Mouse (Mus musculus) heart, adult 2 months (tissue): Measurements from ENCODE around the gene Tmub1. TPM values are rescaled to one million over a fixed set of nuclear protein-coding genes. Genes with fewer than 3 reads are reported as not detected.
A peak's percentile ranks its signal among the peaks of the same experiment; 100 is the strongest.

ENCODE experiments used
- DNase-seq, 2 experiments: peaks; one replicate each; pipeline ENCODE4 v3.0.0; 2021
- H3K27ac ChIP-seq: fragments of 200-600 bp; 2 replicates; pipeline ENCODE4 v1.8.1; 2022
- H3K27me3 ChIP-seq: fragments of 200-500 bp; 2 replicates; pipeline ENCODE4 v1.6.1; 2012; ENCODE audit warnings: mild to moderate bottlenecking, low read length, inconsistent platforms, mixed read lengths; ENCODE audit not compliant: control insufficient read depth, insufficient read depth
- H3K36me3 ChIP-seq: fragments of 200-500 bp; 2 replicates; pipeline ENCODE4 v1.6.1; 2012; ENCODE audit warnings: low read length, inconsistent platforms; ENCODE audit not compliant: control insufficient read depth, insufficient read depth
- H3K4me1 ChIP-seq: fragments of 200-500 bp; 2 replicates; pipeline ENCODE4 v1.6.1; 2011; ENCODE audit warnings: low read length; ENCODE audit not compliant: control insufficient read depth, insufficient read depth
- H3K4me3 ChIP-seq: fragments of 200-600 bp; 2 replicates; pipeline ENCODE4 v1.8.1; 2022
- H3K79me2 ChIP-seq: fragments of 200-500 bp; replicated peaks from 2 replicates; pipeline ENCODE4 v1.6.1; 2012; ENCODE audit warnings: mild to moderate bottlenecking, inconsistent platforms, low read length, moderate library complexity, mixed read lengths; ENCODE audit not compliant: control insufficient read depth, insufficient read depth
- H3K9ac ChIP-seq: fragments of 200-500 bp; 2 replicates; pipeline ENCODE4 v1.6.1; 2012; ENCODE audit warnings: low read depth, mild to moderate bottlenecking, control low read depth, inconsistent platforms, low read length, mixed read lengths
- CTCF ChIP-seq: fragments of 200-600 bp; IDR thresholded peaks from 2 replicates; pipeline ENCODE4 v1.8.1; 2022; ENCODE audit warnings: antibody characterized with exemption, mild to moderate bottlenecking, moderate library complexity
- EP300 ChIP-seq: fragments of 200-500 bp; IDR thresholded peaks from 2 replicates; pipeline ENCODE4 v1.6.1; 2011; ENCODE audit warnings: low read depth, low read length, control low read depth; ENCODE audit not compliant: insufficient read depth
- POLR2A ChIP-seq: fragments of 200-500 bp; IDR thresholded peaks from 2 replicates; pipeline ENCODE4 v1.6.1; 2011; ENCODE audit warnings: mild to moderate bottlenecking, low read depth, low read length, control low read depth; ENCODE audit not compliant: insufficient read depth
- WGBS: fragments of 180-500 bp; shearing (Covaris S2); methylation state at CpG from one replicate; pipeline ENCODE4 v1.1.7; 2018; 5-methylcytosine and 5-hydroxymethylcytosine counted together
- intact Hi-C: fragments of 180-260 bp; cut with DNase I; formaldehyde crosslinking; loops from one replicate; pipeline ENCODE4 v1.15.1; 2025
- long read RNA-seq: library from polyadenylated mRNA; stranded (forward); transcript quantifications from one replicate; pipeline ENCODE4 v2.0.0, GENCODE M21; 2021
- polyA plus RNA-seq: library from polyadenylated mRNA; depleted of rRNA; stranded (reverse); fragments of >200 nt; gene quantifications from 2 replicates; pipeline ENCODE4 v1.2.3, GENCODE M21; 2012; rRNA removed
- total RNA-seq, 2 experiments: library from RNA; stranded (reverse); gene quantifications; 2 replicates each; pipeline ENCODE4 v1.2.3; 2021

Gene Tmub1
- total RNA-seq (10 to 100 TPM; 10.4 to 13.9 TPM), polyA plus RNA-seq (28.5 and 34.0 TPM in 2 replicates)
- long read RNA-seq, transcript Tmub1-201 (3 exons, 1,333 nt) = major isoform, 17 of 17 reads
- long read RNA-seq, partial matches to known transcripts = 0 of 17 reads
- long read RNA-seq, other reads (novel, unspliced or antisense) = 0 of 17 reads

GRCm38 (mm10) chr5:24447624-24448298 lies at the start of gene Tmub1:
Tmub1 (minus strand) TSS chr5:24447854.
- H3K9ac ChIP-seq = peak within 1 kb of the TSS; percentile 79
- H3K4me3 ChIP-seq = peak within 1 kb of the TSS; percentile 58
- TF ChIP-seq CTCF (no peak), POLR2A (0 out of 2 replicates have a peak, but pooled peaks have one; percentile 25)
- peak; percentile 88 to 89 for DNase-seq
- H3K27me3 ChIP-seq = no peaks in the 10 kb centered on the region
- intact Hi-C loops = loop anchor here (10.0 kb wide), 1 partner anchor 387 kb away; no protein-coding TSS in a partner anchor
- no peaks in the 10 kb centered on the region for H3K36me3 ChIP-seq
- peaks cover 3% of the 10 kb centered on the region; the same call in 1 of the 2 replicates for H3K4me1 ChIP-seq
- peak within 1 kb of the TSS; percentile 81 for H3K27ac ChIP-seq
- no peaks in the 10 kb centered on the region for H3K79me2 ChIP-seq
- WGBS = 3% methylated on average over 34 of the region's 34 CpGs

DNA sequence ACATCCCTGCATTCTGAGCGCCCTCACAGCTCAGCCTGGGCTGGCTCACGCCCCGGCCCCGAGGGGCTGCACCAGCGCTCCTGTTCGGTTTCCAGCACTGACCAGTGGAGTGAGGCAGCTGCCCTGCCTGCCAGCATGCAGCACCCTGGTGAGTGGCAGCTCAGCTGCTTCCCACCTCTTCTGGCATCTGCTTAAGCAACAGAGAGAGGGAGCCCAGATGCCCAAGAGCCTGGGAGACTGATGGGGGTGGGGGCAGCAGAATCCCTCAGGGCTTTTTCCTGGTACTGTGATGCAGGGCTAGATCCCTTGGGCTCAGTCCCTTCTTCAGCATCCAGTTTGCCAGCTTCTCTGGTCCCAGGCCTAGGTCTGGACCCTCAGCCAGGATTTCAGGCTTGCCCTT lies 49.1 kb upstream of the Tmub1 start:
- no peaks in the 10 kb centered on the region for H3K79me2 ChIP-seq
- no peak overlapping the region for H3K4me3 ChIP-seq
- intact Hi-C loops = no loop called here
- H3K4me1 ChIP-seq = no peaks in the 10 kb centered on the region
- H3K36me3 ChIP-seq = no peaks in the 10 kb centered on the region
- no peak overlapping the region for H3K9ac ChIP-seq
- H3K27me3 ChIP-seq = no peaks in the 10 kb centered on the region
- no peak overlapping the region for H3K27ac ChIP-seq
- no peak for TF ChIP-seq CTCF
- TF ChIP-seq EP300 = no peak
- TF ChIP-seq POLR2A = no peak
- no peak for DNase-seq
- WGBS = 79% methylated on average over 6 of the region's 6 CpGs

DNA sequence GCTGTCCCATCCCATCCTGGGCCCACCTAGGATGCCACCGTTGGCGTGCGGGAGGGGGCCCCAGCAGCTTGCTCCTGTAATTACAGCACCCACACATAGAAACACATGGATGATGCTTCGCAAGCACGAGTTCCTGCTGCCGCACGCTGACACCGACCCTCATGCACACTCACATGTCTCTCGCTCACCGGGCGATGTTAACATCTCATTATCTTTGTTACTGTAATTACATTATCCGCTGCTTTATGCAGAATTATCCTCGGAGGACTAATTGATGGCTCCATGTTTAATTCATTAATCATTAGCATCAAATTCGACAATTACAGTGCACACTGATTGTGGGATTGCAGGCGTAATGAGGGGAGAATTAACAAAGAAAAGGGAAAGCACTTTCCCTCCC lies 47.4 kb upstream of the Tmub1 start:
- no peak for DNase-seq
- 91% methylated on average over 15 of the region's 15 CpGs for WGBS
- Histone ChIP-seq H3K27ac (no peak overlapping the region), H3K4me3 (no peak overlapping the region), H3K27me3 (no peaks in the 10 kb centered on the region), H3K9ac (no peak overlapping the region), H3K79me2 (no peaks in the 10 kb centered on the region), H3K4me1 (no peaks in the 10 kb centered on the region), H3K36me3 (no peaks in the 10 kb centered on the region)
- intact Hi-C loops = no loop called here
- TF ChIP-seq CTCF (no peak), EP300 (no peak), POLR2A (no peak)

DNA sequence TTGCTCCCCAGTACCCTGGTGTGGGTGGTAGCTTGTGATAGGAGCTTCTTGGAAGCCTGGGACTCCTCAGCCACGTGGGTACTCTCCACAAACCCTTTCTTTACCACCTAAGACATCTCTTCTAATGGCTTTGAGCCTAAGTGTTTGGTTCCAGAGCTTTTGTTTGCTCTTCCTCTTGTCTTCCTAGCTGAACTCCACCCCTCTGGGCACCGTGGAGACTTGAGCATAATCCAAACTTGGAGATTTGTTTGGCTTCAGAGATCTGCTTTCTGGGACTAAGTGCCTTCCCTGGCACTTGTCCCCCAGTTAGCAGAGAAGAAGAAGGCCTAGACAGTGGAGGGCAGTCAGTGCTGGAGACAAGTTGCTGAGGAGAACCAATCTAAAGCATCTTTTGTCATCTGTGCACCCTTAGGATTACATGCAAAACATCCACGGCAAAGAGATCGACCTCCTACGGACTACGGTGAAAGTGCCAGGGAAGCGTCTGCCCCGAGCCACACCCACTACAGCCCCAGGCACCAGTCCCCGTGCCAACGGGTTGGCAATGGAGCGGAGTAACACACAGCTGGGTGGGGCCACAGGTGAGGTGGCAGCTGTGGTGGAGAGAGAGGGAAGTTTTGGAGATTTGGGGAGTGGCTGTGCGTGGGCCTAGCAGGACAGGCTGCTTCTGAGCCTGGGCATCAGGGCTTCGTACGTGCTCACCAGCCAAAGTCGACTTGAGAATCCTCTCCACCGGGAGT lies 45.1 kb upstream of the Tmub1 start:
- Histone ChIP-seq H3K36me3 (no peaks in the 10 kb centered on the region), H3K27me3 (no peaks in the 10 kb centered on the region), H3K4me1 (no peaks in the 10 kb centered on the region), H3K27ac (no peak overlapping the region), H3K79me2 (no peaks in the 10 kb centered on the region), H3K4me3 (no peak overlapping the region), H3K9ac (no peak overlapping the region)
- WGBS = 84% methylated on average over 16 of the region's 16 CpGs
- intact Hi-C loops = no loop called here
- TF ChIP-seq CTCF = no peak
- TF ChIP-seq POLR2A = no peak
- no peak for TF ChIP-seq EP300
- DNase-seq = no peak

GRCm38 (mm10) chr5:24490413-24490920 lies 42.8 kb upstream of the Tmub1 start:
- Histone ChIP-seq H3K27ac (no peak overlapping the region), H3K27me3 (no peaks in the 10 kb centered on the region), H3K4me3 (no peak overlapping the region), H3K79me2 (no peaks in the 10 kb centered on the region), H3K9ac (no peak overlapping the region), H3K36me3 (no peaks in the 10 kb centered on the region), H3K4me1 (peaks cover 3% of the 10 kb centered on the region)
- TF ChIP-seq EP300 (no peak), POLR2A (no peak), CTCF (no peak)
- 92% methylated on average over 14 of the region's 14 CpGs for WGBS
- intact Hi-C loops = no loop called here
- DNase-seq = no peak

DNA sequence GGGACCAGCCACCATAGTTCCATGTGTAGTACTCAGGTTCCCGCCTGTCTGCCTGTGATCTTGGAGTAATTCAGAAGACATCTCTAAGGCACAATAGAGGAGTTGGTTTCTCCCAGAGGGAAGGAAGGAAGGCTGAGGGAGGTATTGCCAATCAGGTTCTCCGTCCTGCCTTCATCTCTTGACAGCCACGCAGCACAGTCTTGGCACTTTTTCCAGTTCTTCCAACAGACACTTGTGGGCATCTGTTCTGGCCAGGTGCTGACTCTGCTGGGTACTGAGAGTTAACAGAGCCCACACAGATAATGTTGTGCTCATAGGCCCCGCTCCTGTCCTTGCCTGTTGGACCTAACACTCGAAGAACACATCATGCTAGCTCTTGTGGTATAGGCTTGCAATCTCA lies 39.1 kb upstream of the Tmub1 start:
- intact Hi-C loops = loop anchor here (2.0 to 5.0 kb wide), 2 partner anchors 69 to 164 kb away; no protein-coding TSS in a partner anchor
- H3K4me3 ChIP-seq = no peak overlapping the region
- no peaks in the 10 kb centered on the region for H3K79me2 ChIP-seq
- H3K27ac ChIP-seq = peak overlapping the region; percentile 13; the same call in 1 of the 2 replicates
- H3K27me3 ChIP-seq = no peaks in the 10 kb centered on the region
- WGBS = 89% methylated on average over 5 of the region's 5 CpGs
- TF ChIP-seq EP300 (no peak), CTCF (no peak), POLR2A (no peak)
- DNase-seq = no peak
- H3K36me3 ChIP-seq = no peaks in the 10 kb centered on the region
- H3K9ac ChIP-seq = no peak overlapping the region
- peaks cover 3% of the 10 kb centered on the region for H3K4me1 ChIP-seq
